Mouse (Mus musculus): ENCODE measurements around the gene Vmn1r65.
"Not testable (repeated sequence)": the region's sequence is repeated elsewhere in the genome, so short reads cannot be mapped to it uniquely, and the experiment has no call there.

The Vmn1r65 gene

GRCm38 (mm10) chr7:6010910-6011309 lies at the start of gene Vmn1r65:
Gene Vmn1r65, minus strand, starts transcription at chr7:6011010.
- DNase-seq: no peak

GRCm38 (mm10) chr7:6044861-6045260 lies 34.1 kb upstream of the Vmn1r65 start, which contains the start of gene Nlrp4c:
Gene Nlrp4c, plus strand, starts transcription at chr7:6045161.
- DNase-seq: no peak

GRCm38 (mm10) chr7:5982426-5982825 lies 28.4 kb downstream of the Vmn1r65 start:
- not testable (repeated sequence) for DNase-seq

GRCm38 (mm10) chr7:5972546-5972945 lies 38.3 kb downstream of the Vmn1r65 start:
- not testable (repeated sequence) for DNase-seq
